Mouse (Mus musculus) midbrain, embryonic 12.5 days (tissue): ENCODE results near the gene Dcst2. TPM values are rescaled to one million over a fixed set of nuclear protein-coding genes. Genes with fewer than 3 reads are reported as not detected.

Source experiments
- ATAC-seq: fragments of 200-750 bp; cut with Nextera tagmentation; 2 replicates; pipeline ENCODE4 v1.8.0; 2017; ENCODE audit warnings: low read depth, moderate TSS enrichment, moderate library complexity; ENCODE audit not compliant: low FRiP score
- H3K27ac ChIP-seq: fragments of 300-500 bp; sonication (generic); replicated peaks from 2 replicates; pipeline ENCODE4 v1.5.1; 2016; ENCODE audit warnings: mild to moderate bottlenecking
- H3K27me3 ChIP-seq: fragments of 300-500 bp; sonication (generic); 2 replicates; pipeline ENCODE4 v1.6.1; 2016; ENCODE audit warnings: mild to moderate bottlenecking
- H3K36me3 ChIP-seq: fragments of 300-500 bp; sonication (generic); 2 replicates; pipeline ENCODE4 v1.6.1; 2016
- H3K4me1 ChIP-seq: fragments of 300-500 bp; sonication (generic); 2 replicates; pipeline ENCODE4 v1.6.1; 2016
- H3K4me2 ChIP-seq: fragments of 300-500 bp; sonication (generic); replicated peaks from 2 replicates; pipeline ENCODE4 v1.6.1; 2016; ENCODE audit warnings: mild to moderate bottlenecking, moderate library complexity
- H3K4me3 ChIP-seq: fragments of 300-500 bp; sonication (generic); 2 replicates; pipeline ENCODE4 v1.5.1; 2016; ENCODE audit warnings: mild to moderate bottlenecking
- H3K9ac ChIP-seq: fragments of 300-500 bp; sonication (generic); replicated peaks from 2 replicates; pipeline ENCODE4 v1.6.1; 2016; ENCODE audit warnings: mild to moderate bottlenecking, moderate library complexity
- H3K9me3 ChIP-seq: fragments of 300-500 bp; sonication (generic); 2 replicates; pipeline ENCODE4 v1.6.1; 2016; ENCODE audit warnings: mild to moderate bottlenecking
- WGBS: fragments of 180-500 bp; shearing (Covaris S2); methylation state at CpG from one replicate; pipeline ENCODE4 v1.1.7; 2016; 5-methylcytosine and 5-hydroxymethylcytosine counted together
- polyA plus RNA-seq: library from polyadenylated mRNA; unstranded; fragments of >200 nt; fragmentation: Nextera tagmentation; extraction: Ambion mirVana; gene quantifications from 2 replicates; pipeline ENCODE4 v1.2.1, GENCODE M21; 2016

Gene Dcst2
- polyA plus RNA-seq, 1 experiment from 2014 or later, result 0.22 TPM

- Histone ChIP-seq H3K27me3 (peaks cover 64% of the 10 kb centered on the region), H3K27ac (peak within 1 kb of the TSS; percentile 44), H3K36me3 (no peaks in the 10 kb centered on the region), H3K4me2 (peak within 1 kb of the TSS; percentile 93), H3K4me3 (peak within 1 kb of the TSS; percentile 60), H3K4me1 (peaks cover 20% of the 10 kb centered on the region), H3K9ac (peak within 1 kb of the TSS; percentile 62), H3K9me3 (no peaks in the 10 kb centered on the region)
- 1% methylated on average over 57 of the region's 59 CpGs for WGBS
- peak; percentile 89 for ATAC-seq
Observed at GRCm38 (mm10) chr3:89349869-89350501, 11.8 kb upstream of the Dcst2 start, which contains the start of gene Adam15. Gene Adam15, minus strand, starts transcription at chr3:89349996.

GRCm38 (mm10) chr3:89351271-89351670, 10.5 kb upstream of the Dcst2 start:
- Histone ChIP-seq H3K9me3 (no peaks in the 10 kb centered on the region), H3K4me3 (no peak overlapping the region), H3K36me3 (no peaks in the 10 kb centered on the region), H3K9ac (no peak overlapping the region), H3K27me3 (peaks cover 69% of the 10 kb centered on the region), H3K4me2 (no peak overlapping the region), H3K4me1 (peaks cover 20% of the 10 kb centered on the region), H3K27ac (no peak overlapping the region)
- WGBS, result 55% methylated on average over 5 of the region's 5 CpGs
- ATAC-seq, result no peak

GRCm38 (mm10) chr3:89354816-89355511, 6.8 kb upstream of the Dcst2 start:
- Histone ChIP-seq H3K36me3 (no peaks in the 10 kb centered on the region), H3K4me2 (no peak overlapping the region), H3K4me3 (no peak overlapping the region), H3K9ac (no peak overlapping the region), H3K4me1 (peaks cover 6% of the 10 kb centered on the region; the same call in 1 of the 2 replicates), H3K27me3 (peaks cover 56% of the 10 kb centered on the region), H3K9me3 (no peaks in the 10 kb centered on the region), H3K27ac (no peak overlapping the region)
- WGBS, result 21% methylated on average over 5 of the region's 5 CpGs
- 0 out of 2 replicates have a peak, but pooled peaks have one; percentile 13 for ATAC-seq

- Histone ChIP-seq H3K4me2 (no peak overlapping the region), H3K4me3 (no peak overlapping the region), H3K27ac (no peak overlapping the region), H3K9ac (no peak overlapping the region), H3K9me3 (no peaks in the 10 kb centered on the region), H3K27me3 (peaks cover 52% of the 10 kb centered on the region), H3K4me1 (peaks cover 2% of the 10 kb centered on the region; the same call in 1 of the 2 replicates), H3K36me3 (no peaks in the 10 kb centered on the region)
- 86% methylated on average over 6 of the region's 6 CpGs for WGBS
- ATAC-seq, result no peak
Observed at GRCm38 (mm10) chr3:89355512-89355902, 6.3 kb upstream of the Dcst2 start.

- H3K4me1 ChIP-seq, result no peaks in the 10 kb centered on the region
- no peak overlapping the region for H3K4me2 ChIP-seq
- WGBS, result 73% methylated on average over 9 of the region's 9 CpGs
- H3K9ac ChIP-seq, result no peak overlapping the region
- ATAC-seq, result no peak
- H3K4me3 ChIP-seq, result no peak overlapping the region
- no peaks in the 10 kb centered on the region for H3K9me3 ChIP-seq
- peaks cover 47% of the 10 kb centered on the region for H3K27me3 ChIP-seq
- H3K36me3 ChIP-seq, result no peaks in the 10 kb centered on the region
- no peak overlapping the region for H3K27ac ChIP-seq
Observed at GRCm38 (mm10) chr3:89356029-89356428, 5.7 kb upstream of the Dcst2 start.

- H3K9me3 ChIP-seq, result no peaks in the 10 kb centered on the region
- ATAC-seq, result no peak
- H3K9ac ChIP-seq, result no peak overlapping the region
- no peaks in the 10 kb centered on the region for H3K36me3 ChIP-seq
- WGBS, result 74% methylated on average over 6 of the region's 6 CpGs
- no peak overlapping the region for H3K27ac ChIP-seq
- no peak overlapping the region for H3K4me2 ChIP-seq
- peaks cover 18% of the 10 kb centered on the region for H3K27me3 ChIP-seq
- H3K4me1 ChIP-seq, result no peaks in the 10 kb centered on the region
- H3K4me3 ChIP-seq, result no peak overlapping the region
Observed at GRCm38 (mm10) chr3:89359630-89360029, 2.1 kb upstream of the Dcst2 start.

- Histone ChIP-seq H3K27ac (no peak overlapping the region), H3K9ac (no peak overlapping the region), H3K9me3 (no peaks in the 10 kb centered on the region), H3K27me3 (peaks cover 23% of the 10 kb centered on the region), H3K36me3 (no peaks in the 10 kb centered on the region), H3K4me1 (no peaks in the 10 kb centered on the region), H3K4me3 (no peak overlapping the region), H3K4me2 (no peak overlapping the region)
- 81% methylated on average over 3 of the region's 3 CpGs for WGBS
- ATAC-seq, result no peak
Observed at GRCm38 (mm10) chr3:89360237-89360636, 1.5 kb upstream of the Dcst2 start.

- Histone ChIP-seq H3K9me3 (no peaks in the 10 kb centered on the region), H3K4me3 (no peak overlapping the region), H3K4me2 (no peak overlapping the region), H3K27me3 (0 out of 2 replicates have a peak, but pooled peaks cover 20% of the 10 kb centered on the region), H3K27ac (no peak overlapping the region), H3K9ac (no peak overlapping the region), H3K36me3 (no peaks in the 10 kb centered on the region), H3K4me1 (no peaks in the 10 kb centered on the region)
- no peak for ATAC-seq
- WGBS, result 54% methylated on average over 8 of the region's 8 CpGs
Observed at GRCm38 (mm10) chr3:89364631-89365030, 2.9 kb downstream of the Dcst2 start.

- 0 out of 2 replicates have a peak, but pooled peaks cover 20% of the 10 kb centered on the region for H3K27me3 ChIP-seq
- no peaks in the 10 kb centered on the region for H3K9me3 ChIP-seq
- no peak within 1 kb of the TSS for H3K27ac ChIP-seq
- no peak for ATAC-seq
- no peak within 1 kb of the TSS for H3K4me2 ChIP-seq
- H3K36me3 ChIP-seq, result no peaks in the 10 kb centered on the region
- 80% methylated on average over 11 of the region's 11 CpGs for WGBS
- H3K4me1 ChIP-seq, result no peaks in the 10 kb centered on the region
- H3K9ac ChIP-seq, result no peak within 1 kb of the TSS
- H3K4me3 ChIP-seq, result no peak within 1 kb of the TSS
Observed at GRCm38 (mm10) chr3:89365153-89365485, 3.3 kb downstream of the Dcst2 start, which contains the start of gene Dcst1. Gene Dcst1, minus strand, starts transcription at chr3:89365253.

- Histone ChIP-seq H3K4me1 (no peaks in the 10 kb centered on the region), H3K9ac (no peak overlapping the region), H3K27me3 (peaks cover 25% of the 10 kb centered on the region; the same call in 1 of the 2 replicates), H3K4me3 (no peak overlapping the region), H3K9me3 (no peaks in the 10 kb centered on the region), H3K27ac (no peak overlapping the region), H3K4me2 (no peak overlapping the region), H3K36me3 (no peaks in the 10 kb centered on the region)
- no peak for ATAC-seq
- WGBS, result 73% methylated on average over 20 of the region's 20 CpGs
Observed at GRCm38 (mm10) chr3:89365486-89366414, 4.0 kb downstream of the Dcst2 start.

- H3K4me3 ChIP-seq, result no peak overlapping the region
- 75% methylated on average over 11 of the region's 11 CpGs for WGBS
- no peak for ATAC-seq
- H3K4me1 ChIP-seq, result no peaks in the 10 kb centered on the region
- no peaks in the 10 kb centered on the region for H3K36me3 ChIP-seq
- peaks cover 26% of the 10 kb centered on the region; the same call in 1 of the 2 replicates for H3K27me3 ChIP-seq
- no peaks in the 10 kb centered on the region for H3K9me3 ChIP-seq
- no peak overlapping the region for H3K4me2 ChIP-seq
- H3K27ac ChIP-seq, result no peak overlapping the region
- no peak overlapping the region for H3K9ac ChIP-seq
Observed at GRCm38 (mm10) chr3:89367338-89367737, 5.6 kb downstream of the Dcst2 start.
